Mouse (Mus musculus) left cerebral cortex, postnatal 10 days (tissue): ENCODE results near the gene Notum. TPM values are rescaled to one million over a fixed set of nuclear protein-coding genes. Genes with fewer than 3 reads are reported as not detected.

ENCODE experiments used
- DNase-seq, 2 experiments: peaks; one replicate each; pipeline ENCODE4 v3.0.0; 2021 to 2022; ENCODE audit warnings: low spot score in 2 of 2, mixed read lengths in 1 of 2; ENCODE audit errors: extremely low spot score in 1 of 2
- intact Hi-C: fragments of 180-260 bp; cut with DNase I; formaldehyde crosslinking; loops from one replicate; pipeline ENCODE4 v1.15.1; 2025
- total RNA-seq, 2 experiments: library from RNA; stranded (reverse); gene quantifications; 2 replicates each; pipeline ENCODE4 v1.2.3; 2021

The Notum gene
- total RNA-seq, 2 experiments from 2014 or later: 4.2 to 5.7 TPM

DNA sequence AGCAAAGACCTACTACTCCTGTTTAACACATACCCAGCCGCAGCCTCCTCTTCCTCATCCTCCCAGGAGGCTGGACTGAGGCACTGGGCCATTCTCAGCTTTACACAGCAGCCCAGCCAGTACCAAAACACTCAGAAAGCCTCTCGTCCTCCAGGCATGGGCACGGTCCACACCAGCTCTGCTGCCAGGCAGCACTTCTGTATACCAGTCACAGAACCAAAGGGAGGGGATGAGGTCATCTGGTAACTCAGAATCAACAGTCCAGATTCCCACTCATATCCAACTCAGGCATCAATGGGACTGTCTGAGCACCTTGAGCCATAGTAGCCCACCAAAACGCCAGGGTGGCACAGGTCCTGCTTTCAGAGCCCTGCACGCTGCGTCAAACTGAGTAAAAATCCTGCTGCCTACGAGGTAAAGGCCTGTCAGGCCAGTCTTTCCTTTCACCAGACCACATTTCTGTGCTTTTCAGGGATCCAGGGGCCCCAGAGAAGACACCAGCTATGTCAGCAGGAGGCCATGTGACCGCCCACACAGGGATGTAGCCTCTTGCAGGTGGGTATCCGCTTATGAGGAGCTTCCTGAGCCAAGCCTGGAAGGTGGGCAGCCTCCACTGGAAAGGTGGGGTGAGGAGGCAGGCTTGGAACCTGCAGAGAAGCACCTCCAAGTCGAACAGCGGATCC lies 34.0 kb downstream of the Notum start:
- peak in 1 of 2 experiments; percentile 17 for DNase-seq

GRCm38 (mm10) chr11:120625152-120625775 lies 35.7 kb downstream of the Notum start, which contains the start of gene Sirt7:
Gene Sirt7 (minus strand): TSS chr11:120625240.
- intact Hi-C loops: loop anchor here (2.0 kb wide), 1 partner anchor 152 kb away; no protein-coding TSS in a partner anchor
- DNase-seq: no peak

More for the DNA sequence above, 34.0 kb downstream of the Notum start:
- intact Hi-C loops: no loop called here

DNA sequence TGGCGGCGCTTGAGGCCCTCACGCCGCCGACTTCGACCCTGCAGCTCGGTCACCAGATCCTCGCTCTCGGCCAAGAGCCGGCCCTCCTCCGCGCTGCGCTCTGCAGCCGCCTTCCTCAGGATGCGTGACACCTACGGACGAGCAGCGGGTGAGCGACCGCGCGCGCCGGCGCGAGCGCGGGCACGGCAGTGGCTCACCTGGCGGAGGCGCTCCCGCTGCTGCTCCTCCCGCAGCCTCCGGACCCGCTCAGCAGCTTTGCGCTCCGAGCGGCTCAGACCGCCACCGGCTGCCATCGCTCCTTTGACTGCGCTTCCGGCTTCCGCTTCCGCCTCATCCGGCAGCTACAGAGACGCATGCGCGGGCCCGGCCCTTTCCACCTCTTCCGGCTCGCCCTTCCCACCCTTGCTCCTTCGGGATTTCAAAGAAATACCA lies 36.3 kb downstream of the Notum start:
- intact Hi-C loops: loop anchor here (2.0 kb wide), 1 partner anchor 152 kb away; no protein-coding TSS in a partner anchor

GRCm38 (mm10) chr11:120623961-120624679 lies 36.9 kb downstream of the Notum start:
- peak; percentile 44 to 83 for DNase-seq
- intact Hi-C loops: loop anchor here (2.0 kb wide), 1 partner anchor 153 kb away; no protein-coding TSS in a partner anchor

More for the DNA sequence above, 36.3 kb downstream of the Notum start:
- DNase-seq: peak; percentile 76 to 93

GRCm38 (mm10) chr11:120622805-120623204 lies 38.2 kb downstream of the Notum start:
- intact Hi-C loops: no loop called here

GRCm38 (mm10) chr11:120620195-120620594 lies 40.8 kb downstream of the Notum start:
- intact Hi-C loops: no loop called here
- no peak for DNase-seq

More at GRCm38 (mm10) chr11:120622805-120623204, 38.2 kb downstream of the Notum start:
- DNase-seq: peak in 1 of 2 experiments; percentile 8

DNA sequence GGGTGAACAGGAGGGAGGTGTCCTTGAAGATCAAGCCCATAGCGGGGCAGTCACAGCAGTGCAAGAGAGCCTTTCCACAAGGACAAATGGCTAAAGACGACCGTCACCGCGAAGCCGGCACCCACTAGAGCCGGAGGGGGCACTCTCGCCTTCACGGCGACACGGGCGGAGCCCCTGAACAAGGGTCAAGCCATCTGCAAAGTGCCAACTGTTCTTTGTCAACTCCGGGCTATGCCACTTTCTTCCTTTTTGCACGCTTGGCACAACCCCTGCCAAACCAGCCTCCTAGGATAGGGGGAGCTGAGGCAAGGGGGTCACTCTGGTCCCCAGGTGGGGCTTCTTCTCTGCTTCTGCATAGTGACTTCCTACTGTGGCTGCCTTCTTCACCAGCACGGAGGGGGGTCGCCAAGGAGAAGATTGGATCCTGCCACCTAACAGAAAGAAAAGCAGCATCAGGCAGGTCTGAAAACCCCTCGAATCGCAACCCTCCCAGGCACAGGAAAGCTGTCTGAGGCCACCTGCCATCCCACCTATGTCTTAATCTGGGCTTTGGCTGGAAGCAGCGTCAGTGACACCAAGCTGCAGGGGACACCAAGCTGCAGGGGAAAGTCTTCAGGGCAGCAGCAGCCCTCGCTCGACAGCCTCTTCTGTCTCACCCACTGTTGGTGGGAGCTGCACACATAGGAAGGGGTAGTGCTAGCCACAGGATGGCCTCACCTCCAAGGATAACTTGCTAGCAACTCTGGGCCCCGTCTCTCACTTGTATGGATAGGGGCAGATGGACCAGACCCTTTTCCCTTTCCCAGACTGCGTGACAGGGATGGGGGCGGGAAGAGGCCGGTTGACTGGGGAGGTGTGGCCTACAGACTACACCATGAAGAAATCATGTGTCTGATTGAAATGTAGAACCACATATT lies 42.1 kb downstream of the Notum start:
- intact Hi-C loops: no loop called here
- DNase-seq: peak in 1 of 2 experiments; percentile 18

- DNase-seq: peak; percentile 87 to 95
- intact Hi-C loops: no loop called here
Measured at GRCm38 (mm10) chr11:120617519-120618112, 43.4 kb downstream of the Notum start, which contains the start of gene Pcyt2. Gene Pcyt2 (minus strand): TSS chr11:120617936.

DNA sequence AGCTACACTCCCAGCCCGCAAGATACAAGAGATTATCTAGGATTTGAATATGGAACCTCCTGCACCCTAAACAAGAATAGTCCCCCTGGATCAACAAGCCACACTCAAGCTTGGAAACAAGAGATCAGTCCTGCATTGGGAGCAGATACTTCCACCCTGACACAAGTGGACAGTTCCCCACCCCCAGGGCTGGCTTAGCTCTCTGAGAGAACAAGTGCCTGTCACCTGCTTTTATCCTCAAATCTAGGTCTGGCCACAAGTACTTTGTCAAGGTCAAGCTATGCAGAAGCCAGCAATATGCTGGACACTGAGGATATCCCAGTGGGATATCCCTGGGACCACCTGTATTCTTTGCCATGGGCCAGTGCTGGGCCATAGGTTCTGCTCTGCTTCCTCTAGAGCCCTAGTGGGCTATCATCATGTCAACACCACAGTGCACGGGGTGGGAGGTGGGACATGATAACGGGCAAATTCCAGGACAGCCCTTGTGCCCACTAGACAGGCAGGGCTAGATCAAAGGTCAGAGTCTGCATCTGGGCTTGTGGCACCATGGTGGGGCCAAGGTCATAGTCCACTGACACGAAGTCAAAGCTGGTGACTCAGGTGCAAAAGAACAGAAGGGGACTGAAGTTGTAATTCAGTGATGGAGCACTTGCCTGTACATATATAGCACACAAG lies 44.2 kb downstream of the Notum start:
- intact Hi-C loops: no loop called here
- DNase-seq: no peak

DNA sequence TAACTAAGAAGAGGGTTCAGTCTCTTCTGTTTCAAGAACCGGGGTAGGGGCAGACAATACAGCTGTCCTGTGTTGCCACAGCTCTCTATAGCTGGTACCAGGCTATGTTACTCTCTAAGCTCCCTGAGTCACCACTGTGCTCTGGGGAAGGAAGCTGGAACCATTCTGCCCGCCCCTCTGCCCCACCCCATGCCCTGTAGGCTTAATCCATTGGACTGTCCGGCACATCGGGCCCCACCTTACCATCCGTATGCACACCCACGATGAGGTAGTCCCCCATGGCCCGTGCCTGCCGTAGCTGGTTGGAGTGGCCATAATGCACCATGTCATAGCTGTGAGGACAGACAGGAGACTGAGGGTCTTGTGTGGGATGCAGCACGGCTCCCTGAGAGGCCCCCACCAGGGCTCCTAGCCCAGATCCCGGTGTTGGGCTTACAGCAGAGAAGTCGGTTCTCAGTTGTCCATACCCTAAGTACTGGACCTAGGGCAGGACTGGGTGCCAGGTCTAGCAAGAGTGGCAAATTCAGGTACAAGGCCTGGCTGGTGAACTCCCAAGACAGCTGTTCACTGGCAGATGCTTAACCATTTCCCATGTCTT lies 45.3 kb downstream of the Notum start:
- no peak for DNase-seq
- intact Hi-C loops: no loop called here

DNA sequence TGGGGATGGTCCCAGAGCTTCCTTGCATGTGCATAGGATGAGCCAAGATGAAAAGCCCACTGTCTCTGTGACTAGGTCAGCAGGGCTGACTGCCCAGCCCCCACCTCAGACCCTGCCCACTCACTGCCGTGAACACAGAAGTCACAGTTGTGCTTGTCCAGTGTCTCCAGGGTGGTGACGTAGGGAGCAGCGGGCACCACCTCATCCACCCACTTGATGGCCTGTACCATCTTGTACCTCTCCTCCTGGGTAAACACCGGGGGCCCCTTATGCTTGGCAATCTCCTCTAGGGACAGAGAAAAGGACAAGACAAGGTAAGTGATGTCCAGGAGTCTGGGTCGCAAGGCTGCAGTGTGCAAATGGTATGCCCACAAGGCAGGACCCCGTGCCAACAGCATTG lies 45.8 kb downstream of the Notum start:
- DNase-seq: no peak
- intact Hi-C loops: no loop called here

GRCm38 (mm10) chr11:120613976-120614375 lies 47.0 kb downstream of the Notum start:
- intact Hi-C loops: no loop called here

DNA sequence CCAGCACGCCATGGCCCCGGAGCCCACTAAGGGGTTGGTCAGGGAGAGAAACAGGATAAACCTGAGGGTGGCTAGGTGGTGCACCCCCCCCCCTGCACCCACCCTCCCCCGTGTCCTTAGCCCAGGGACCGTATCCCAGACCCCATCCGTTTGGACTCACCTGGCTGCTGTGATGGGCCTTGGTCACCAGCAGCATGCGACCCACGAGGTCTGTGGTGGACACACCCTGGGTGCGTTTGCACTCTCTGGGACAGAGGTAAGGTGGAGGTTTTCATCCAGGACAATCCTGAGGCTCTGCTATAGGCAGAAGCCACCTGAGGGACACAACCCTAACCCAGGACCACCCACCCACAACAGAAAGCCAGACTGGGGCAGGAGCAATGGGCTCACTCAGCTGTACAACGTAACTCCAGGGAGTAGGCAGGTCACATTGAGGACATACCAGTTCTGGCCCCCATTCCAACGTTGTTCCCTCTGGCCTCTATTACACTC lies 47.4 kb downstream of the Notum start:
- intact Hi-C loops: no loop called here
- no peak for DNase-seq

More at GRCm38 (mm10) chr11:120613976-120614375, 47.0 kb downstream of the Notum start:
- no peak for DNase-seq

- DNase-seq: peak in 1 of 2 experiments; percentile 84
- intact Hi-C loops: no loop called here
Measured at GRCm38 (mm10) chr11:120612763-120613162, 48.2 kb downstream of the Notum start.

DNA sequence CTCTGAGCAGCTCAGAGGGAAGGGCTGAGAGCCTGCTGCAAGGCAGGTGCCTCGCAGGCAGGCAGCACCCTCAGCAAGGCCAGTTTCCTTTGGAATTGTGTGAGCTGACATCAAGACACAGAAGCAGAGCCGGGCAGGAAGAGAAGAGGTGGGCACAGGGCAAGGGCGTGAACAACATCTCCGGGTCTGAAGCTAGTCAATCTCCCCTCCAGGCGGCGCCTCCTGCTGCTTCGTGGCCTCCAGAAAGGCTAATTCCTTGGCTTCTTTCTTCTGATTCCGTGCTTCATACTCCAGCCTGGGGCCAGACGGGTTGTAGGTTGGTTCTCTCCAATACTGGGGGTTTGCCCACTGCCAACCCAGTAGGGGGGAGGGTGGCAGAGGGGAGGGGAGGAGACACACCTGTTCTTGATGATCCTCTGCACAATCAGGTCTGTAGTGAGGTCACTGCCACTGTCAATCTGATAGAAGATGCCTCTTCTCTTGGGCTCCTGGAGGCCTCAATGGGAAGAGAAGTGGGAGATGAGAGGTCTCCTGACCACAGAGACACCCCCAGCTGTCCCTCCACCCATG lies 50.4 kb downstream of the Notum start:
- DNase-seq: no peak
- intact Hi-C loops: no loop called here

GRCm38 (mm10) chr11:120609250-120609649 lies 51.7 kb downstream of the Notum start:
- DNase-seq: no peak
- intact Hi-C loops: no loop called here
